Mouse (Mus musculus): ENCODE data around the gene Ecm1.

DNA sequence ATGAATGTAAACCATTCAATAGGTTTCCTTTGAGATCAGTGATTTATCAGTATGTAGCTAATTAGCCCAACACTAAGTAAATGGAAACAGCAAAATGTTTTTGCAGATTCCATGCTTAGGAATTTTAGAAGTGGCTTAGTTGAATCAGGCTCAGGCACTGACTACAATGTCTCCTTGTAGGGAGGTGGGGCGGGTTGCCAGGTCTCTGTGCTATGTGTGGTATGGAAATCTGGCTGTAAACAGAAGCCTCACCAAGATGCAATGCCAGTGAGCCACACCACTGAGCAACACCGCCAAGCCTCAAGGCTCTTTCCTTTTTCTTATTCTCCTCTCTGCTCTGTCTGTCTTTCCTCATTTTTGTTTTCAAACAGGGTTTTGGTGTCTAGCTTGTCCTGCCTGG lies 10.5 kb downstream of the Ecm1 start:
- TF ChIP-seq CTCF (IDR thresholded peaks at IDR 0.05; ENCODE audit: insufficient read depth, low read length) = no peak
- no peak for TF ChIP-seq POLR2A (IDR thresholded peaks at IDR 0.05; ENCODE audit: borderline replicate concordance, extremely low read depth, low read depth, low read length)

All from lung, adult 2 months (tissue).